Mouse (Mus musculus) heart, postnatal 0 days (tissue): Measurements from ENCODE around the gene Ipo5.

Source experiments
- CTCF ChIP-seq: IDR thresholded peaks from 2 replicates; pipeline ENCODE4 v1.5.1; 2016; ENCODE audit warnings: antibody characterized with exemption, control low read depth, low read depth
- EP300 ChIP-seq: IDR thresholded peaks from 2 replicates; pipeline ENCODE4 v1.6.1; 2016; ENCODE audit warnings: antibody characterized with exemption, low read depth

GRCm38 (mm10) chr14:120877147-120877546 is 33.9 kb upstream of the Ipo5 start:
- TF ChIP-seq CTCF (no peak), EP300 (no peak)
